Mouse (Mus musculus): ENCODE measurements around the gene Dpf2. TPM values are rescaled to one million over a fixed set of nuclear protein-coding genes. Genes with fewer than 3 reads are reported as not detected.
A peak's percentile ranks its signal among the peaks of the same experiment; 100 is the strongest.

The Dpf2 gene
- total RNA-seq, 4 experiments from 2014 or later = 71.9 to 95.2 (median 81.1) TPM

DNA sequence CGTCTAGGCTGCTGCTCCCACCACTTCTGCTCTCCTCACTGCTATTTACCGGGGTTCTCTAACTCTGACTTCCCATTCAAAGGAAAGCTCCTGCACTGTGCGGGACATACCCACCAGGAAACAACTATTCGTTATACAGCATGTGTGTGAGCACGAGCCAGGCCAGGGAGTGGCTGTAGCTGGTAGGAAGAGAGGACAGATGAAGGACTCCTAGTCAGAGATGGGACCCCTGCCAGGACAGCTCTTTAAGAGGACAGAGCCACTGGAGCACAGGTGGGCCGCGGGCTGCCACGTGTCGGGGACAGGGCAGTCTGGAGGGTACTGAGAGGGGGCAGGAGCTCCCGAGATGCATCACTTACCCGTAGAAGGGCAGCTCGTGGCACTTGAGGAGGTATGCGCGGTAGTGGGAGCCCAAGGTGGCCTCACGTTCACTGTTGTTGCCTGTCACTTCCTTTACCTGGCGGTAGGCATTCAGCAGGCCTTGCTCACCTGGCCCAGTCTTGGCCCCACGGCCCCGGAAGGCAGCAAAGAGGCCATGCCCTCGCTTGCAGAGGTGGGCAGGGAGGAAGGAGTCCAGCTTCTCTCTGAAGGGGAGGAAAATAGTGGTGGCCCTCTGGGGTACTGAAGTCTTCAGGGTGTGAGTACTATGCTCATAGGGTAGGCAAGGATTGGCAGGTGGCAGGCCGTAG, 48.0 kb downstream of the Dpf2 start:
- DNase-seq (ENCODE audit: low spot score) = no peak

DNA sequence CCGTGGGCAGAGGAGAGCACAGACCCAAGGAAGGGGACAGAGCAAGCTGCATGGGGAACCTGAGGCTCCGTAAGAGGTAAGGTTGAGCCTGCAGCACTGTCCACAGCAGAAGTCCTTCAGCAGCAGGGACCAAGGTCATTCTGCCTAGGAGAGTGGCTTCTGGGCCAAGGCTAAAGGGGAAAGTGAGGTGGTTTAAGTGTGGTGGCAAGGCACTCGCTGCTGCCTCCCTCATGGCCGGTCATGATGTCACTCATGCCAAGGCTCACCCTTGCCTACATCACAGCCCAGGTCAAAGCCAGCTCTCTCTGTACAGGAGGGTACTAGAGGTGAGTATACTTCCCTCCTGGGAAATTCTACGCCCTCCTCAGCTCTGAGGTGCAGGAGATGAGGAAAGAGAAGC, 49.0 kb downstream of the Dpf2 start:
- DNase-seq (ENCODE audit: low spot score) = no peak

DNA sequence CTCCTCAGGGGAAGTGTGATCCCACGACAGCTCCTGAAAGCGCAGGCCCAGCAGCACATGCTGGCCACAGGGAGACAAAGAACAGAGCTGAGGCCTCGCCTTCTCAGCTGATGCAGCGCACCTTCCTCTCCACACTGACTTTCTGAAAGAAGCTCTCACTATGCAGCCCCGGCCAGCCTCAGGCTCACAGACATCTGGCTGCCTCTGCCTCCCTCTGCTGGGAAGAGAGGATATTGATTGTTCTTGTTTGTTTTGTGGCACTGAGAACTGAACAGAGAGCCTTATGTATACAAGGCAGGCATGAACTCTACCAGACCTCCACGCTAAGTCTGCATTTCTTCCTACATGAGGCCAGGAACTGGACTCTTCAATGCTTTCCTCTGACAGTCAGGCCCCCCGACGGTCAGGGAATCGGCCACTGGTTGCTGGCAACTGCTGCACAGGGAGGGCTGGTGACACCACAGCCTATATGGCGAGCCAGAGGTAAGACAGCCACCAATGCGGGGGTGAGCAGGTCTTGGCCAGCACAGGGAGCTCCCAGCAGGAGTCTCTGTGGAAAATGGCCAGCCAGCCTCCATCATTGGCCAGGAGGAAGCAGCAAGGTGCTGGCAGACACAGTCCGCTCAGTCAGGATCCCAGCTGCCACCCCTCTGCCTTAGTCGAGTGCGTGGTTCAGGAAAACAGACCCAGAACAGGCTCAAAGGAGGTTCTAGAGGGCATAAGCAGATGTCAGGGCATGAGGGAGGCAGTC, 50.3 kb downstream of the Dpf2 start:
- DNase-seq (ENCODE audit: low spot score) = no peak

DNA sequence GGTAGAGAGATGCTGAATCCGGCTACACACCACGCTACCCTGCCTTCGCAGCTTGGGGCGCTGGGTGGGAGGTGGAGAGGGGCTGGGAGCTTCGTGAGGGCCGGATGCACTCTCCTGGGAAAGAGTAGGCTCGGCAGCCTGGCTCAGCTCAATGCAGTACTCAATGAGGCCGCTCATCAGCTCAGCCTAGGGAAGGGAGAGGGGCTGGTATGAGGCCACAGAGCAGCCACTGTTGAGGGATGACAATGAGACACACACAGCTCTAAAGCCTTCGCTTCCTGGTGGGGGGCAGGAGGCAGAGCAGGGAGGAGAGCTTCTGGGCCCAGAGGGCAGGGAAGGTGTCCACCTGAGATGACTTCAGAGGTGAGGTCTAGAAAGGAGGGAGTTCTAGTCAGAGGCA, 56.2 kb downstream of the Dpf2 start:
- no peak for DNase-seq (ENCODE audit: low spot score)

DNA sequence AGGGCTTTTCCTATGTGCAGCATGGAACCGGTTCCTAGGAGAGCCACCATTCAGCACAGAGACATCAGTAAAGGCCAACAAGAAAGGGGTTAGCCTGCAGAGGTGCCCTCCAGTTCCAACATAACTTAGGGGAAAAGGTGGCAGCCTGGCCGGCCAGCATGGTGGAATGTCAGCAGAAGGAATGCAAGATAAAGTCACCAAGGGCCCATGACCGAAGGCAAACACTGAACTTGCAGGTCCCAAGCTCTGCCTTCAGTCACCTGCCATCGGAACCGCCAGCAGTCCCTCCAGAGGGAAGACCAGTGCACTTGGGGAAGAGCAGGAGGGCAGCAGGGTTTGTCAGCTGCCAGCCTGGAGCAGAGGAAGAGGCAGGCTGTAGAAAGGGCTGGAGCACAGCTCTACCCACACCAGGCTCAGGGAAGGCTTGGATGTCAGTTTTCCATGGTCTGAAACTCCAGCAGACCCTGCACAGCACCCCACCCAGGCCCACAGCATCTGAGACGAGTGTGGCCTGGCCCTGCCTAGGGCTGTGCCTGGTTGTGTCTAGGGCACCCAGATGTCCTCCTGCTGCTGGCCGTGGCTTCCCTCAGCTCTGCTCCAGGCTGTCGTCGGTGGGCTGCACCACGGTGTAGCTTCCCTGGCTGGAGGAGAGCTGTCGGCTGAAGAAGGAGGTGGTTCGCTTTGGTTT, 60.6 kb downstream of the Dpf2 start:
- no peak for DNase-seq (ENCODE audit: low spot score)

DNA sequence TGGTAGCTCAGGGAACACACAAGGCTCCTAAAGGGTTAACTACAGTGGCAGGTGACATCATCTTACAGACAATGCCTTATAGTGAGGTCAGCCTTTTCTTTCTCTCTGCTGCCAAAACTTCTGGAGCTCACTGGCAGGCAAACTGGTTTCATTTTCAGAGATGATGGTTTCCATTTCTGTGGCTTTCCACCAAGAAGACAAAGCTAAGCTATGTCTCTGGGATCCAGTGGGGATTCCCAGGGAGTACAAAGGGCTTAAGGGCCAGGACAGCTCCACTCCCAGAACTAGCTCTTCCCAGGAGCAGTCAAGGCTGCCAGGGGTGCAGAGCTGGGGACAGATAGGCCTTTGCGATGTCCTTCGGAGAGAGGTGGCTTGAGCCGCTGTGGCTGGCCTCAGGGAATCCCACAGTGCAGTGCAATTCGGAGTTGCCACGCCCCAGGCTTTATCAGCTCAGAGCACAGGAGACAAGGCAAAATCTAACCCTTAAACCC, 61.3 kb downstream of the Dpf2 start:
- DNase-seq (ENCODE audit: low spot score) = no peak

DNA sequence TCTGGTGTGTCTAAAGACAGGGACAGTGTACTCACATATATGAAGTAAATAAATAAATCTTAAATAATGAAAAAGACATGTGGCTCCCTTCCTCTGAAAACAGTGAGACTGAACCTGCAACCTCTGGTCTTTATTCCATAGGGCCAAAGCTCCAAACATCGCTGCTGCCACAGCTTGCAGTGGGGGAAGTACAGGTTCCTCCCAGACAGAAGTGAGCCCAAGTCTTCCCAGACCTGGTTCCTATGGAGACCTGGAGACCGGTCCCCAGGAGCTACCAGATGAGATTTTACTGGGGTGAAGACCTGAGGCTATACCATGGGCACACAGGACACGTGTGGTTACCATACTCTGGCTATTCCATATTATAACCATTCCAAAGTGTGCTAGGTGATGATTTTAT, 62.0 kb downstream of the Dpf2 start:
- no peak for DNase-seq (ENCODE audit: low spot score)

DNA sequence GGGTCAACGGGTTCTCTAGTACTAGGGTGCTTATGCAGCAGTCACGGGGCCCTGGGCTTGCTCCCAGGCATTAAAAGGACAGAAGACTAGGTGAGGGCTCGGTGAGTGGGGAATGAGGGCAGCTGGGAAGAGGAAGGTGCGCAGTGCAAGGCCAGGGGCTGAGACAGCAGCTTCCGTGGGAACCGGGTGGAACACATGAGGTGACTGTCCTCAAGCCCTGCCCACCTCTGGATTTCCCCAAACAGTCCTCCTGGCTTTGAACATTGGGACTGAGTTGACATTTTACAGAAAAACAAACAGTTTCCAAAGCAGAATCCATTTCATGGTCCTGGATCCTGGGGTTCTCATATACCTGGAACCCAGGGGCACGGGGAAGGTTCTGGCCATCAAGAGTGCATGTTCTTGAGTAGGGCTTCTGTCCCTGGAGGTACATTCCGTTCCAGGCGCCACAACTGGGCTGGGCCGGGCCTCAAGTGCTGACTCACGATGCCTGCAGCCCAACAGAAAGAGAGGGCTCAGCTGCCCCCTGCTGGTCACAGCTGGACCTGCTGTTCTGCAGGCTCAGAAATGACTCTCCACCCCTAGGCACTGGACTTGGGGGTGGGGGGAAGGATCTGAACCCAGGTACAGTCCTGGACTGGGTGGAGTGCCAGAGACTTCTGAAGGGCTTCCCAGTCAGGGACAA, 62.8 kb downstream of the Dpf2 start:
- DNase-seq (ENCODE audit: low spot score) = peak; percentile 96

DNA sequence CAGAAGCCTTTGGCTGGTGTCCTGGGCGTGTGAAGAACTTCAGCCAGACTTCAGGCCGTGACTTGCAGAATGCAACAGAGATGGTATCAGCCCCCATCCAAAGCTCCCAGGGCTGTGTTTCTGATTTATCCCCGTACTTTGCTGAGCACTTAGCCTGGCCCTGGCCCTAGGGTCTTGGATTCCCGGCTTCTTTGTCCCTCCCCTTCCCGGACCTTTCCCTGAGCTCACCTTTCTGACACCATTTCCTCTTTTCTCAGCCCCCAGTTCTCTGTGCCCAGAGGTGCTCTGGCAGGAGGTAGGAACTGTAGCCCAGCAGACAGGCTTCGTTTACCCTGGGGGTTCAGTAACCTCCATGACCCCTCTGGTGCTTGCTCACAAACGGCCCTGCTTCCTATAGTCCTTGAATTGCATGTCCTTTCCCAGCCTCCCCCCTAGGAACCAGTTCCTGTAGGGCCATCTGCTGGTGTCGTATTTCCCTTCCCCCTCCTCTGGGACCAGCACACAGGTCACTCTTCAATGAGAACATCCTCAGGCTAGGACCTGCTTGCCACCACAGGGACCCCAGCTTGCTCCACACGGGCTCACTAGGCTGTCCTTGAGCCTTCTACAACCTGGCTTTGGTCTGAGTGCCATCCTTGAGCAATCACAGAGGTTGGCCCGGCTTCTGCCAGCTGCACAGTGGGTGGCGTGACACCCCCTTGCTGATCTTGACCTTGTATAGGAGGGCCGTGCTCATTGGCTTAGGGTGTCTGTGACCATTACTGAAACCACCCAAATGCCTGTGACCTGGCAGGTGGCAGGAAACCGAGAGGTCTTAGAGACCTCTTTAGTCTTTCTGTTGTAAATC, 63.8 kb downstream of the Dpf2 start:
- no peak for DNase-seq (ENCODE audit: low spot score)

DNA sequence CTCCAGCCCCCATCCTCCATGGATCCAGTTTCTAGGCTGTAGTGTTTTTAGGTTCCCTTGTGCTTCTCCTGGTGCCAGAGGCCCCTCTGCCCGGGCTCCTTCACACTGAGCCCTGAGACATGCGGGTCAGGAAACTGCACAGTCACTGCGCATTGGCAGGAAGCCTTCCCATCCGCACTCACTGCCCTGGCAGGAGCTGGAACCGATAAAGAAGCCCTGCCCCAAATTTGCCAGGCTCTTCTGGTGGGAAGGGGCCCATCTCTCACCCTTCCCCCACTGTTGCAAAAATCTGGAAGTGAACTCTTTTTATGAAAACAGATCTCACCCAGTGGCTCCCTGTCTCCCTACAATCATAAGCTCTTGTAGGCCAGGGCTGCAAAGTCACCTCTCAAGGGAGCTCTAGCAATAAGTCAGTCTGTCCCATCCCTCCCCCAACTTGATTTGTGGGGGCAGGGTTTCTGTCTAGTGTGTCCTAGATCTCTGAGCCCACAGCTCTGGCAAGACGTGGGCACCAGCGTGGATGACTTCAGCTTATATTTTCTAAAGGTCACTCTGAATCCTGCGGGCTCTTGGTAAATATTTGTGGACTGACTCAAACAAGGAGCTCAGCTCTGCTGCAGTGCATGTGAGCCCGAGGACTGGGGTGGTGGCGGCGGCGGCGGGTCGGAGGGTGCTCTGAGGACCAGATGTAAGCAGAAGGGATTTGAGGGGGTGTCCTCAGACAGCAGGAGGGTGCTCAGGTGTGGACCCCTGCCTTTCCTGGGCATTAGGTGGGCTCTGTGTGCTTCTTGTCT, 64.6 kb downstream of the Dpf2 start:
- DNase-seq (ENCODE audit: low spot score) = peak; percentile 85

DNA sequence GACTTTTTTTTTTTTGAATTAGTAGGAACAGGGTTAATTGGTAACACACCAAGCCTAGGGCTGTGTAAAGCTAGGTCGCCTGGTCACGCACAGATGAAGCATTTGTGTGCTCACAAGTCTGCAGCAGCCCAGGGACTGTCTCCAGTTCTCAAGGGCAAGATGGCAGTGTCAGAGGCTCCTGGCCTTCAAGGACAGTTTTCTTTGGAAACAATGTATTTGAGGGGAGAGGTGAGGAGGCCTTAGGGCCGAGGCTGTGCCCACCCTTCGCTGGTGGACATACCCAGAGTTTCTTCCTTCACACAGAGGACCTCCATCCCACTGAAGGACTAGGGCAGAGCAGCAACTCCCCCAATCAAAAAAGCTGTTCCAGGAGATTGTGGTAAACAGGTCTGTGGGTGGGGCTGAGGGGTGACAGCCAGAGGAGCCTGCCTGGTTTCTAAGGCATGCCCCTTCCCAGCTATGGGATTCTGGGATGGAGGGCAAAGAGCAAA, 65.5 kb downstream of the Dpf2 start:
- no peak for DNase-seq (ENCODE audit: low spot score)

DNA sequence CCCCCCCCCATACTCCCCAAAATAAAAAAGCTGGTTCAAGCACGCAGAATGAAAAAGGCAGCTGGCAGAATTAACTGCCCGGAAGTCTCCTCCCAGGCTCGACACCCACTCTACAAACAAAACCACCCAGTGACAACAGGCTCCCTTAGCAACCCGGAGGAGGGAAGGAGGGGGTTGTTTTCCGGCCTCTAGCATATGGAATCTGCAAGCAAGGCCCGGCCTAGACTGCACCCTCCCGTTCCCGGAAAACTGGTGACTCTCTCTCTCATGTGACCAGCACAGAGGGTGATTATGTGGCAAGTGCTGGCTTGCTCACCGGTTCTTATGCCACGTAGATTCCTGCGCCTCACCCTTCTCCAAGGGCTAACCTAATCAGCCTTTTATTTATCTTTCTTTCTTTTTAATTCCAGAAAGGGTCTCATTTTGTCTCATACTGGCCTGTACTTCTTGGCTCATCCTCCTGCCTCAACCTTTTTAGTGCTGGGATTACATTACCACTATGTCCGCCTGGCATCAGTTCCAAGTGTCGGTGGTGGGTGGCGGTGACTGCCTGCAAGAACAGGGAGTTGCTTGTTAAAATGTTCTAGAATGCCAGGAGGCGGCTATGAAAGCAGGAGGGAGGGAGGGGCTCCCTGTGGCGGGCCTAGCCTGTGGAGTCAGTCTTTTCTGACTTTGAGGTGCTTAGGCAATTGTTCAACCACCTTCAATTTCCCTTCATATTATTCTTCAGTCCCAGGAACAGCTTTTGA, 66.1 kb downstream of the Dpf2 start:
- peak; percentile 96 for DNase-seq (ENCODE audit: low spot score)

Other genes with a start within 250 kb of the Dpf2 start
- gene Sipa1, start 249.3 kb downstream of the Dpf2 start, total RNA-seq (2022) = 10 to 100 TPM; 14.9 to 23.5 (median 17.8) TPM
- 10 to 100 TPM; 22.1 to 24.1 (median 23.2) TPM for gene Map3k11, start 224.3 kb downstream of the Dpf2 start, total RNA-seq (2022)
- gene Pcnx3, start 224.1 kb downstream of the Dpf2 start, total RNA-seq (2022) = 10 to 100 TPM; 18.0 to 21.9 (median 19.8) TPM
- gene Kcnk7, start 208.6 kb downstream of the Dpf2 start, total RNA-seq (2022) = not detected
- gene Ehbp1l1, start 186.7 kb downstream of the Dpf2 start, total RNA-seq (2022) = 100 to 1,000 TPM; 145 to 158 (median 149) TPM
- 10 to 100 TPM; 22.8 to 26.9 (median 24.2) TPM for gene Fam89b, start 183.4 kb downstream of the Dpf2 start, total RNA-seq (2022)
- 10 to 100 TPM; 28.2 to 33.1 (median 31.7) TPM for gene Ltbp3, start 172.1 kb downstream of the Dpf2 start, total RNA-seq (2022)
- 10 to 100 TPM; 63.3 to 70.6 (median 67.2) TPM for gene Scyl1, start 141.6 kb downstream of the Dpf2 start, total RNA-seq (2022)
- 1 to 10 TPM; 7.1 to 8.1 (median 7.5) TPM for gene Frmd8, start 37.7 kb downstream of the Dpf2 start, total RNA-seq (2022)
- gene Slc25a45, start 35.2 kb downstream of the Dpf2 start, total RNA-seq (2022) = 1 to 10 TPM; 2.4 to 3.8 (median 2.8) TPM
- gene Tigd3, start 18.9 kb downstream of the Dpf2 start, total RNA-seq (2022) = under 1 TPM; 0.23 to 0.50 (median 0.34) TPM
- gene Cdc42ep2, start 11.8 kb upstream of the Dpf2 start, total RNA-seq (2022) = 1 to 10 TPM; 6.0 to 9.7 (median 8.9) TPM
- gene Pola2, start 51.2 kb upstream of the Dpf2 start, total RNA-seq (2022) = 10 to 100 TPM in 2 of 4 experiments, 1 to 10 TPM in 2; 7.8 to 13.5 (median 9.3) TPM
- gene Slc22a20, start 73.1 kb upstream of the Dpf2 start, total RNA-seq (2022) = not detected
- 10 to 100 TPM; 28.2 to 43.0 (median 35.8) TPM for gene Capn1, start 102.9 kb upstream of the Dpf2 start, total RNA-seq (2022)
- 10 to 100 TPM; 18.9 to 21.7 (median 21.4) TPM for gene Syvn1, start 133.6 kb upstream of the Dpf2 start, total RNA-seq (2022)
- 10 to 100 TPM; 33.7 to 44.8 (median 40.9) TPM for gene Mrpl49, start 144.8 kb upstream of the Dpf2 start, total RNA-seq (2022)
- gene Fau, start 144.8 kb upstream of the Dpf2 start, total RNA-seq (2022) = 100 to 1,000 TPM; 526 to 624 (median 583) TPM
- 10 to 100 TPM; 11.8 to 14.1 (median 13.0) TPM for gene Znhit2, start 148.2 kb upstream of the Dpf2 start, total RNA-seq (2022)
- 1 to 10 TPM; 3.1 to 3.9 (median 3.2) TPM for gene Tm7sf2, start 155.4 kb upstream of the Dpf2 start, total RNA-seq (2022)
- gene Vps51, start 164.2 kb upstream of the Dpf2 start, total RNA-seq (2022) = 10 to 100 TPM; 18.3 to 23.7 (median 21.1) TPM
- gene Tmem262, start 167.0 kb upstream of the Dpf2 start, total RNA-seq (2022) = not detected
- not detected for gene Gm28374, start 169.2 kb upstream of the Dpf2 start, total RNA-seq (2022)
- gene Zfpl1, start 171.9 kb upstream of the Dpf2 start, total RNA-seq (2022) = 10 to 100 TPM; 15.4 to 20.8 (median 17.4) TPM
- under 1 TPM in 1 of 4 experiments, not detected in 3; 0.16 TPM for gene Cdca5, start 172.0 kb upstream of the Dpf2 start, total RNA-seq (2022)
- gene AC131692.1, start 181.4 kb upstream of the Dpf2 start, total RNA-seq (2022) = not detected
- gene Naaladl1, start 192.8 kb upstream of the Dpf2 start, total RNA-seq (2022) = not detected
- 10 to 100 TPM in 1 of 4 experiments, 1 to 10 TPM in 3; 8.0 to 10.4 (median 9.0) TPM for gene Sac3d1, start 205.6 kb upstream of the Dpf2 start, total RNA-seq (2022)
- 10 to 100 TPM; 14.8 to 18.0 (median 15.6) TPM for gene Snx15, start 215.3 kb upstream of the Dpf2 start, total RNA-seq (2022)
- gene Batf2, start 228.0 kb upstream of the Dpf2 start, total RNA-seq (2022) = 1 to 10 TPM in 1 of 4 experiments, under 1 TPM in 3; 0.31 to 1.4 (median 0.43) TPM
- gene Arl2, start 228.5 kb upstream of the Dpf2 start, total RNA-seq (2022) = 10 to 100 TPM; 77.6 to 82.7 (median 79.4) TPM